In the genomic region with DNA sequence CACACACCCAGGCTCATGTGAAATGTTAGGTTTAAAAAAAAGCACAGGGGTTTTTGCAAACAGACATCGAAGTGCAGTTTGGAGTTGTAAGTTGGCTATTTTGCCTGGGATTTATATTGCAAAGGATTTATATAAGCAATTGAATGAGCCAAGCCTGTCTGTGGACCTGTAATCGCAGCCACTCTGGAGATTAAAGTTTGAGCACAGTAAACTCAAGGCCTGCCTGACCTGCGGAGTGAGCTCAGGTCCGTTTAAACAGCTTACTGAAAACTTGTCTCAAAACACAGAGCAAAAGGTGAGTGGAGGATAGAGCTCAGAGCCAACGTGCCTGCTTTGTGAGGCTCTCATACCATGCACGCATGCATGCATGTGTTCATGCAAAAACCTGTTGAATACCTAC, we compare ENCODE assay signal across 13 mouse cellular contexts. TPM values are rescaled to one million over a fixed set of nuclear protein-coding genes. Genes with fewer than 3 reads are reported as not detected.
DNase-seq lines count a peak whose midpoint lies in the region; ATAC-seq and TF ChIP-seq lines count a peak whose summit lies in the region.
"Had no signal": no experiment of that assay in that cellular context is flagged by ENCODE, and none has a peak within 500 bp of the region (broad histone marks: within the 10 kb centered on the region; RNA-seq: fewer than 3 reads in every experiment).

No protein-coding gene starts in this region.

- no peaks in the 10 kb centered on the region for H3K27me3 ChIP-seq in heart, embryonic 10.5 days (ENCODE audit: insufficient read depth, poor library complexity, severe bottlenecking)
- no peaks in the 10 kb centered on the region for H3K27me3 ChIP-seq in lung, embryonic 14.5 days (ENCODE audit: insufficient read depth, low read length)
- no peaks in the 10 kb centered on the region for H3K27me3 ChIP-seq in embryonic facial prominence, embryonic 15.5 days
- no peaks in the 10 kb centered on the region; the same call in 1 of the 2 replicates for H3K27me3 ChIP-seq in small intestine, adult 2 months (ENCODE audit: control insufficient read depth, insufficient read depth, low read length)
- H3K27me3 ChIP-seq in forebrain, embryonic 14.5 days (replicated peaks; ENCODE audit: control insufficient read depth, insufficient read depth, low read length) = no peaks in the 10 kb centered on the region
- H3K27me3 ChIP-seq: liver, embryonic 15.5 days had no signal

- no peaks in the 10 kb centered on the region for H3K9me3 ChIP-seq in heart, embryonic 10.5 days
- no peaks in the 10 kb centered on the region for H3K9me3 ChIP-seq in lung, embryonic 14.5 days (ENCODE audit: low read depth, low read length)
- no peaks in the 10 kb centered on the region for H3K9me3 ChIP-seq in embryonic facial prominence, embryonic 15.5 days (replicated peaks)
- H3K9me3 ChIP-seq in forebrain, embryonic 14.5 days (replicated peaks; ENCODE audit: control insufficient read depth, low read length) = no peaks in the 10 kb centered on the region
- H3K9me3 ChIP-seq: liver, embryonic 15.5 days; midbrain, embryonic 10.5 days had no signal

- TF ChIP-seq CTCF in lung, embryonic 14.5 days (IDR thresholded peaks at IDR 0.05; ENCODE audit: low read depth) = no peak
- TF ChIP-seq CTCF in small intestine, adult 2 months (IDR thresholded peaks at IDR 0.05; ENCODE audit: extremely low read depth, insufficient read length, insufficient replicate concordance, low read depth, low read length) = no peak

- peaks cover 13% of the 10 kb centered on the region; the same call in 1 of the 2 replicates for H3K4me1 ChIP-seq in heart, embryonic 10.5 days
- H3K4me1 ChIP-seq in lung, embryonic 14.5 days (ENCODE audit: insufficient read depth) = peaks cover 6% of the 10 kb centered on the region; the same call in 1 of the 2 replicates
- H3K4me1 ChIP-seq in embryonic facial prominence, embryonic 15.5 days = no peaks in the 10 kb centered on the region
- peaks cover 2% of the 10 kb centered on the region; the same call in 1 of the 2 replicates for H3K4me1 ChIP-seq in small intestine, adult 2 months (ENCODE audit: control insufficient read depth, insufficient read depth, insufficient read length, low read length)
- no peaks in the 10 kb centered on the region for H3K4me1 ChIP-seq in forebrain, embryonic 14.5 days (ENCODE audit: control insufficient read depth, insufficient read depth, low read length)
- H3K4me1 ChIP-seq: liver, embryonic 15.5 days; midbrain, embryonic 10.5 days had no signal

- no peak for TF ChIP-seq POLR2A in small intestine, adult 2 months (IDR thresholded peaks at IDR 0.05; ENCODE audit: low read depth, low read length)

- peak overlapping the region; percentile 69 for H3K27ac ChIP-seq in heart, embryonic 10.5 days
- peak overlapping the region; percentile 91 for H3K27ac ChIP-seq in lung, embryonic 14.5 days (ENCODE audit: low read depth)
- H3K27ac ChIP-seq in embryonic facial prominence, embryonic 15.5 days (replicated peaks) = peak overlapping the region; percentile 58; the same call in 1 of the 2 replicates
- H3K27ac ChIP-seq in small intestine, adult 2 months (ENCODE audit: insufficient read depth, low read depth, low read length) = peak overlapping the region; percentile 61
- H3K27ac ChIP-seq in forebrain, embryonic 14.5 days (ENCODE audit: low read depth, low read length) = no peak overlapping the region
- H3K27ac ChIP-seq: liver, embryonic 15.5 days; midbrain, embryonic 10.5 days had no signal

- H3K36me3 ChIP-seq in heart, embryonic 10.5 days = no peaks in the 10 kb centered on the region
- H3K36me3 ChIP-seq in lung, embryonic 14.5 days (ENCODE audit: insufficient read depth) = no peaks in the 10 kb centered on the region
- H3K36me3 ChIP-seq in embryonic facial prominence, embryonic 15.5 days = no peaks in the 10 kb centered on the region
- H3K36me3 ChIP-seq in small intestine, adult 2 months (ENCODE audit: control insufficient read depth, insufficient read depth, low read length) = no peaks in the 10 kb centered on the region
- H3K36me3 ChIP-seq in forebrain, embryonic 14.5 days (ENCODE audit: control insufficient read depth, insufficient read depth, low read length) = no peaks in the 10 kb centered on the region
- H3K36me3 ChIP-seq: liver, embryonic 15.5 days; midbrain, embryonic 10.5 days had no signal

- peak overlapping the region; percentile 40 for H3K4me2 ChIP-seq in lung, embryonic 14.5 days
- no peak overlapping the region for H3K4me2 ChIP-seq in embryonic facial prominence, embryonic 15.5 days (replicated peaks)
- H3K4me2 ChIP-seq in forebrain, embryonic 14.5 days (ENCODE audit: low read length) = no peak overlapping the region
- H3K4me2 ChIP-seq: liver, embryonic 15.5 days had no signal

- peak; percentile 32; the same call in 1 of the 2 replicates for ATAC-seq in lung, embryonic 14.5 days (ENCODE audit: insufficient read depth)
- ATAC-seq in embryonic facial prominence, embryonic 15.5 days (ENCODE audit: insufficient number of reproducible peaks, low FRiP score, low TSS enrichment, low read depth) = no peak
- ATAC-seq in forebrain, embryonic 14.5 days = no peak

- no peak overlapping the region for H3K4me3 ChIP-seq in heart, embryonic 10.5 days
- no peak overlapping the region for H3K4me3 ChIP-seq in lung, embryonic 14.5 days (ENCODE audit: low read depth, low read length)
- no peak overlapping the region for H3K4me3 ChIP-seq in embryonic facial prominence, embryonic 15.5 days (replicated peaks)
- no peak overlapping the region for H3K4me3 ChIP-seq in small intestine, adult 2 months (ENCODE audit: low read depth, low read length)
- H3K4me3 ChIP-seq in forebrain, embryonic 14.5 days (ENCODE audit: low read depth, low read length) = no peak overlapping the region
- H3K4me3 ChIP-seq: liver, embryonic 15.5 days; midbrain, embryonic 10.5 days had no signal

- peak; percentile 35 for DNase-seq in heart, embryonic 10.5 days (ENCODE audit: low spot score)
- DNase-seq in heart, adult 9 months (ENCODE audit: low spot score in 2 of 2) = no peak
- DNase-seq in lung, embryonic 14.5 days = no peak
- DNase-seq in lung, postnatal 4 days = no peak
- DNase-seq in forebrain, embryonic 14.5 days (ENCODE audit: low spot score) = no peak
- no peak for DNase-seq in ovary, postnatal 14 days (ENCODE audit: low spot score)
- DNase-seq: adrenal gland, postnatal 14 days; kidney, adult 11 months; thymus, postnatal 25 days had no signal

- 61% methylated on average over 6 of the region's 6 CpGs for WGBS in heart, embryonic 10.5 days
- 33% methylated on average over 6 of the region's 6 CpGs for WGBS in lung, embryonic 14.5 days
- 62% methylated on average over 6 of the region's 6 CpGs for WGBS in embryonic facial prominence, embryonic 15.5 days
- WGBS in small intestine, adult 2 months = 48% methylated on average over 6 of the region's 6 CpGs
- 72% methylated on average over 6 of the region's 6 CpGs for WGBS in forebrain, embryonic 14.5 days

- no peak overlapping the region for H3K9ac ChIP-seq in lung, embryonic 14.5 days
- no peak overlapping the region for H3K9ac ChIP-seq in embryonic facial prominence, embryonic 15.5 days
- H3K9ac ChIP-seq in forebrain, embryonic 14.5 days (ENCODE audit: low read length) = no peak overlapping the region
- H3K9ac ChIP-seq: liver, embryonic 15.5 days had no signal

RNA-seq across cellular contexts. Expression of a gene that starts 30.9 kb away (rescaled TPM):
- 17.7 and 25.2 TPM in 2 replicates for polyA plus RNA-seq in heart, embryonic 10.5 days (2016; fragmentation: Nextera tagmentation; extraction: Ambion mirVana)
- 13.2 TPM in 2 replicates for polyA plus RNA-seq in lung, embryonic 14.5 days (2014; fragmentation: Nextera tagmentation; extraction: Ambion mirVana)
- polyA plus RNA-seq in embryonic facial prominence, embryonic 15.5 days (2015; fragmentation: Nextera tagmentation; extraction: Ambion mirVana) = 6.9 and 9.2 TPM in 2 replicates
- polyA plus RNA-seq in small intestine, adult 2 months (2012; rRNA removed) = 7.6 and 7.9 TPM in 2 replicates
- 1.1 and 1.7 TPM in 2 replicates for polyA plus RNA-seq in forebrain, embryonic 14.5 days (2014; fragmentation: Nextera tagmentation; extraction: Ambion mirVana)
